In the genomic region with DNA sequence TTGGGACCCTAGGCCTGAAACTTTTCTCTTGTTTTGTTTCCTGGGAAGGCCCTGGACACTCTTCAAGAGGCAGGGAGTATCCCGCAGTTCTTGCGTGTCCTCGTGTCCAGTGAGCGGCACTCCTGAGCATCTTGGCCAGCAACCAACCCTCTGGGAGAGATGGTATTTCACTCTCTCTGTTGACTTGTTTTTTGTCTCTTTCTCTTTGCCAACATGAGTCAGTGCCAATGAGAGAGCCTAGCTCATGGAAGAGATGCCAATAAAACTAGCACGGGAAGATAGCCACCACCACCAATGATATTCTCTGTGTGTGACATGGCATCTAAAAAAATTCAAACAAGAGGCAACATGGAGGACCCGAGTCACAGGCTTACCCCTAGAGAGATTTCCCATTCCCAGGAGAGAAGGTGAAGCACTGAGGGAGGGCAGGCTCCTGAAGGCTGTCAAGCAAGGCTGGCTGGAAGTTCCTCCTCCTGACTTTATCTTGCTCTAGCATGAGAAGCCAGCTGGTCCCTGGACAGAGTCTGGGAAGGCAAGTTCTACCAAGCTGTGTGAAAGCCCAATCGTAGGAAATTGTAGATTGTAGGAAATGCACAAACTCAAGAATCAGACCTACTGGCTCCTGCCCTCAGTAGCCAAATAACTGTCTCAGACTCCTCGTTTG, we compare ENCODE assay signal across 9 mouse cellular contexts. TPM values are rescaled to one million over a fixed set of nuclear protein-coding genes. Genes with fewer than 3 reads are reported as not detected.
A peak's percentile ranks its signal among the peaks of the same experiment; 100 is the strongest.
DNase-seq lines count a peak whose midpoint lies in the region; ATAC-seq lines count a peak whose summit lies in the region.
"Had no signal": no experiment of that assay in that cellular context is flagged by ENCODE, and none has a peak within 500 bp of the region (broad histone marks: within the 10 kb centered on the region; RNA-seq: fewer than 3 reads in every experiment).

No protein-coding gene starts in this region.

- ATAC-seq in erythroblast, adult 5-6 weeks (replicated peaks; ENCODE audit: low FRiP score, poor library complexity, severe bottlenecking) = no peak

- intact Hi-C loops in left cerebral cortex, postnatal 4 days (cut with DNase I) = no loop called here
- intact Hi-C loops in left cerebral cortex, postnatal 25 days (cut with DNase I) = no loop called here

- DNase-seq in left cerebral cortex, postnatal 4 days = peak; percentile 53
- no peak for DNase-seq in left cerebral cortex, postnatal 25 days (ENCODE audit: low spot score in 2 of 2)
- DNase-seq in Muller cell, postnatal 12 days (ENCODE audit: inconsistent ontology term) = peak; percentile 76
- DNase-seq in cerebellum, adult 11-12 months = peak; percentile 69
- DNase-seq in heart, adult 8-10 months (ENCODE audit: low spot score) = peak; percentile 29
- no peak for DNase-seq in spleen, postnatal 4 days (ENCODE audit: low spot score in 2 of 2)
- DNase-seq in neural tube, embryonic 10.5 days (ENCODE audit: extremely low spot score, low spot score) = no peak
- DNase-seq: thymus, postnatal 36 days had no signal

RNA-seq across cellular contexts. Expression of a gene that starts 35.0 kb away (rescaled TPM):
- total RNA-seq in left cerebral cortex, postnatal 4 days (2021) = 100 to 1,000 TPM; 722 to 767 TPM
- 1,000 to 10,000 TPM; 1,756 to 1,769 TPM for total RNA-seq in left cerebral cortex, postnatal 25 days (2021)
- 100 to 1,000 TPM; 315 to 378 (median 343) TPM for total RNA-seq in heart, adult 8-10 months (2022)
- total RNA-seq in erythroblast, adult 5-6 weeks (2015; ENCODE audit: low replicate concordance) = 6.5 and 9.4 TPM in 2 replicates
- 1.7 and 2.9 TPM in 2 replicates for total RNA-seq in erythroblast, adult 5-6 weeks (2017; ENCODE audit: low replicate concordance)

Comparison
In these comparisons a context has a peak if more than half of its experiments do, and no peak if none do; other contexts are left out.
1. DNase-seq: peak in left cerebral cortex, postnatal 4 days (single experiment), Muller cell, postnatal 12 days (single experiment), cerebellum, adult 11-12 months (single experiment) and heart, adult 8-10 months (single experiment); none in left cerebral cortex, postnatal 25 days (0 of 2), spleen, postnatal 4 days (0 of 2) and neural tube, embryonic 10.5 days (single experiment).
2. RNA of a gene that starts 35.0 kb away (total RNA-seq): 1,756 to 1,769 TPM in left cerebral cortex, postnatal 25 days, 722 to 767 TPM in left cerebral cortex, postnatal 4 days and 315 to 378 TPM in heart, adult 8-10 months; 1.7 to 9.4 TPM in erythroblast, adult 5-6 weeks; every median in the first group is over 10 times any median in the second.